Mouse (Mus musculus): ENCODE data around the gene Hexa. TPM values are rescaled to one million over a fixed set of nuclear protein-coding genes. Genes with fewer than 3 reads are reported as not detected.

Gene Hexa
- total RNA-seq (2022), result 10 to 100 TPM; 36.4 to 39.3 (median 39.1) TPM

DNA sequence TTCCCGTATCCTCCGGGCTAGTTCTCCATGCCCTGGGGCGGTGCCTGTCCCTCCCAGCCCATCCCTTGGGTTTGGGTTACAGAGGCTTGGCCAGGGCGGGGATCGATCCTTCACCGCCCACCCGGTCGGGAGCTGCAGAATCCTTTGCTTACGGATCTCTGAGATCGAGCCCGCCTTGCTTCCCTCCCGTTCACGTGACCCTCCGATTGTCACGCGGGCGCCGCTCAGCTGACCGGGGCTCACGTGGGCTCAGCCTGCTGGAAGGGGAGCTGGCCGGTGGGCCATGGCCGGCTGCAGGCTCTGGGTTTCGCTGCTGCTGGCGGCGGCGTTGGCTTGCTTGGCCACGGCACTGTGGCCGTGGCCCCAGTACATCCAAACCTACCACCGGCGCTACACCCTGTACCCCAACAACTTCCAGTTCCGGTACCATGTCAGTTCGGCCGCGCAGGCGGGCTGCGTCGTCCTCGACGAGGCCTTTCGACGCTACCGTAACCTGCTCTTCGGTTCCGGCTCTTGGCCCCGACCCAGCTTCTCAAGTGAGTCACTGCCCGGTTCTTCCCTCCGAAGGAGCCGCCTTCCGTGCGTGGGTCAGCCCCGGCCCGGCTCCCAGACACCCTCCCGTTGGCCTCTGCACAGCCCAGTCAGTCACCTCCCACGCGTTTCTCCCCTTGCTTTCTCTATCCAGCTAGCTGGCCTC, at the start of gene Hexa, which contains the start of gene Tmem202:
Hexa (plus strand) TSS at position 100 of the 697 bp plus-strand sequence.
Tmem202 (minus strand) TSS at position 407 of the 697 bp plus-strand sequence.
- DNase-seq (ENCODE audit: low spot score in 2 of 2), result peak; percentile 58 to 69

DNA sequence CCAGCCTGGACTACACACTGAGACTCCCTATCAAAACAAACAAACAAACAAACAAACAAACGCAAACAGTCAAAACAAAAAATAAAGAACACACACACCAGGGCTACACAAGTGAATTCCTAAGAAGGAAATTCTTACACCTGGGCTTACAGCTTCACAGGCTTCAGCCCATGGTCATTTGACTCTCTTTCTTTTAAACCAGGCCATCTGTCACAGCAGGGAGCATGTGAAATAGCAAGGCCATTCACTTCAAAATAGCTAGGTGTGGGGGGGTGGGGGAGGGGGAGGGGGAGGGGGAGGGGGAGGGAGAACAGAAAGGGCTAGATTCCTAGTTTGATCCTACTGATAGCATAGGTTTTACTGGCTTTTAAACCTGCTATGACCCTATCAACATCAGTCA, 31.2 kb upstream of the Hexa start:
- DNase-seq (ENCODE audit: low spot score in 2 of 2), result no peak

DNA sequence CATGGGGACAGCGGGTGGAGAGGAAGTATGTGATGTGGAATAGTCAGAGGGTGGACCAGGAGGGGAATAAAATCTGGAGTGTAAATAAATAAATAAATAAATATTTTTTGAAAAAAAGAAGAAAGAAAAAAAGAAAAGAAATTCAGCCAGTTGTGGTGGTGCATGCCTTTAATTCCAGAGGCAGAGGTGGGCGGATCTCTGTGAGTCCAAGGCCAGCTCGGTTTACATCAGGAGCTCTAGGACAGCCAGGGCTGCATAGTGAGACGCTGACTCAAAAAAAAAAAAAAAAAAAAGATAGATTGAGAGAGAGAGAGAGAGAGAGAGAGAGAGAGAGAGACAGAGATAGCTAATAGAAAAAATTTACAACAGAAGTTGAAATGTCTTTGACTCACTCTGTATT, 27.0 kb upstream of the Hexa start:
- DNase-seq (ENCODE audit: low spot score in 2 of 2), result no peak

DNA sequence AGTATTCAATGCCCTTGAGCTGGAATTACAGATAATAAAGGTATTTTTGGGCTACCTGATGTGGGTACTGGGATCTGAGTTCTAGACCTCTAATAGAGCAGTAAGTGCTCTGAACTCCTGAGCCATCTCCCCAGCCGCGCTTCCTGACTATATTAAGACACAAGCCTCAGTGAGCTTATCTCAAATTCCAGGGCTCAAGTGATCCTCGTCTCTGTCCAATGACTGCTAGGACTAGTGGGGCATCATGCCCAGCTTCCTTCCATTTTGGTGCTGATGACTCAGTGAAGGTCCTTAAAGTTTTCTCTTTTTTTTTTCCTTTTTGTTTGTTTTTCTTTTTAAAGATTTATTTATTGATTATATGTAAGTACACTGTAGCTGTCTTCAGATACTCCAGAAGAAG, 24.3 kb upstream of the Hexa start:
- no peak for DNase-seq (ENCODE audit: low spot score in 2 of 2)

DNA sequence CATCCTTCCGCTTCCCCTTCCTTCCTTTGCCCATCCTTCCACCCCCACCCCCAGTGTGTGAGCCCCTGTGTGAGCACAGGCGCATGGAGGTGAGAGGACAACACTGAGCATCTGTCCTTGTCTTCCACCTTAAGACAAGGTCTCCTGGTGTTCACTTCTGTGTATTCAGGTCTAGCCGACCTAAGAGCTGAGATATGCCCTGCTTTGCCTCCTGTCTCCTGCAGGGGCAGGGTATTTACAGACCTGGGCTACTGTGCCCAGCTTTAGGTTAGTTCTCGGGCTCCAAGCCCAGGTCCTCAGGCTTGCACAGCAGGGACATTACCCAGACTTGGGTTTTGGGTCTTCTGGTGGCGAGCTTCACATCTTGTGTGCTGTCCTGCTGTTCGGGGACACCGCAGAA, 22.2 kb upstream of the Hexa start:
- DNase-seq (ENCODE audit: low spot score in 2 of 2), result no peak

DNA sequence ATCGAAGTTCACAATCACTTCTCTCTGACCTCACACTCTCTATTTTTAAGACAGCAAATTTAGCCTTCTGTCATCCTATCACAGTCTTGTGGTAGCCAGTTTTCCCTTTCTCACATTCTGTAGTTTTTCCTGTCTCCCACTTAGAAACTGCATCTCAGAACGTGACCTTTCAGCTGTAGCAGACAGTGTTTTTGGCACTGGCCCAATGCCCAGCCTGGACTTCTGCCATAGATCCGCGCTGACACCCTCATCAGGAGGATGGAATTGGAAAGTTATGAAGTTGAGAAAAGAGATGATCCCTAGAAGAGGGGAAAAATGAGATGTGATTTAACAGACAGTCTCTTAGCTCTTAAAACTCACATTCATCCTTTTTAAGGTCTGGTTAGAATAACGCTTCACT, 20.4 kb upstream of the Hexa start:
- no peak for DNase-seq (ENCODE audit: low spot score in 2 of 2)

DNA sequence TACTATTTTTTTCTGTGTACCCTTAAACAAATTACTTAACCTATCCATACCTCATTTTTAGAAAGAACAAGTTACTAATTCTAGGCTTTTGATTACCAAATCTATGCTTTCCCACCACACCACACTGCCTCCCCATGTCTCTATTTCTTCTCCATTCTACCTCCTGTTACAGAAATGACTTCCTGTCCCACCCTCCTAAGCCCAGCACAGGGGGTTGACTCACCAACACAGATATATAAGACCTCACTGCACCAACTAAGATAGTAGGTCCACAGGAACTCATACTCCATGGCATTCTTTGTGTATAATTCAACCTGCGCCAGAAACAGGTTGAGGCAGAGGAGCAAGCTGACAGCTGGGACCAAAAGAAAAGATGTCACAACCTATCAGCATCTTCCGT, 19.9 kb upstream of the Hexa start:
- no peak for DNase-seq (ENCODE audit: low spot score in 2 of 2)

DNA sequence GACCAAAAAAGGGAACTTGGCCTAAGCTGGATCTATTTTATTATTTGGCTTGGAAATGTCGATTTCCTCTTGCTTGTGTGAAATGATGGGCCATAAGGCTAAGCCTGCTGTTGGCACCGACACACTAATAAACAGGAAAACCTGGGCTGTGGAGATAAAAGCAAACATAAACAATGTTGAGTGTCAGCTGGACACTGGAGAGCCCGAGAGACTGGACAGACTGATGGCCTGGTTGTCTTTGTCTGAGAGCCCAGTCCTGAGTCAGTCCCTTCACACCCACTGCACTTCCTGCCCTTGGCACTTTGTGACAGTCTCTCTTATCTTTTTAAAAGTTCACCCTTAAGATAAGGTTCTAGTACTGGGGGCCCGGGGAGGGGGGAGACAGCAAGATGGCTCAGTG, 16.4 kb upstream of the Hexa start:
- DNase-seq (ENCODE audit: low spot score in 2 of 2), result no peak

DNA sequence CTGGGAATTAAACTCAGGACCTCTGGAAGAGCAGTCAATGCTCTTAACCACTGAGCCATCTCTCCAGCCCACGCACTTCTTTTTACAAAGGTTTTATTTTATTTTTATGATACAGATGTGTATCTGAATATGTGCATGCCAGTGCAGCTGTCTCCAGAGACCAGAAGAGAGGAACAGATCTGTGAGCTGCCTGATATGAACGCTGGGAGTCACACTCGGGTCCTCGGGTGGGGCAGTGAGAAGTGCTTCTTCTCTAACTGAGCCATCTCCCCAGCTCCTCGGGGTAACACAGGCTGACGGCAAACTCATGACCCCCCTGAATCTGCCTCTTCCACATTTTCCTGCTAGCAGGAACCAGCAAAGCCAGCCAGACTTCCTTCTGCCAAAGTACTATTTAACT, 12.6 kb upstream of the Hexa start:
- no peak for DNase-seq (ENCODE audit: low spot score in 2 of 2)

DNA sequence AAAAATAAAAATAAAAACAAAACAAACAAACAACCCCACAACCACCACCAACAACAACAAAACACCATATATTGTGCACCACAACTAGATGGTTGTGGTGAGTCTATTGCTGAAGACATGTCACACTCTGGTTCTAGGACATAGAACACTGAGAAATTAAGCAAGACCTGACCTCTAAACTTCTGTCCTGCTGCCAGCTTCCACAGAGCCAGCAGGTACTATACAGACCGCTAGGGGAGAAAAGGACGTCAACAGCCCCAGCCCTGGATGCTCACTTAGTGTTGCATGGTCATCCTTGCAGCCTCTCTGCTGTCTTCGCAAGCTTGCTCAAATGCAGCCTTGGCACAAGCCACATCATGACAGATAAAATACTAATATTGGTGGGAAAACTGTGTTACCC, 11.8 kb upstream of the Hexa start:
- no peak for DNase-seq (ENCODE audit: low spot score in 2 of 2)

DNA sequence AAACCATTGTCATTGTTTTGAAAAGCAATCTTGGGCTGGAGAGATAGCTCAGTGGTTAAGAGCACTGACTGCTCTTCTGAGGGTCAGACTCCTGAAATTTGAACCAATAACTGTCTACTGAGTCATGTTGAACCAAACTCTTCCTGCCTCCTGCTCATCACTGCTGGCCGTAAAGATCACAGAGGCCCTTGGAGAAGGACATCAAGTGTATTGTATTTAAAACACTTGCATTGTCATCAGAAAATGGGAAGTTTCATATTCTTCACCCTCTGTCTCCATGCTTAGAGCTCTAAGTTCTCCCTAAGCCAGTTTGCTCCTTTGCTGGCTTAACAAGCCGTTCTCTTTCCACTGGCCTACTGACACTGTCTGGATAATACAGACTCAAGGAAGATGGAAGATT, 11.1 kb upstream of the Hexa start:
- no peak for DNase-seq (ENCODE audit: low spot score in 2 of 2)

DNA sequence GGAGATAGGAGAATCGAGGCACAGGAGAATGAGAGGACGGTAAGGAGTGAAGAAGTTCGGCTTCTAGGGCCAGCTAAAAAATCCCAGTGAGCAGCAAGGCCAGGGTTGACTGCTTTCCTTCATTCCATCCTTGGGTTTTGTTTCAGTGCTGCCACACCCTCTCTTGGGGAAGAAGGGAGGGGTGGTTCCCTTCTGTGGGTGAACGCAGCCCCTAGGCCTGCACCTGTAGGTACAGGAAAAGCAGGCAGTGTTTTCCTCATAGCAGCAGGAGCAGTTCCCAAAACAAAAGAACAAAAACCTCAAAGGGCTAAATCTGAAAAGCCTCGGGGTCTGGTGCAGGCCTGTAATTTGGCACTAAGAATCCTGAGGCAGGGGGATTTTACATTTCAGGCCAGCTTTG, 7.7 kb upstream of the Hexa start:
- no peak for DNase-seq (ENCODE audit: low spot score in 2 of 2)

DNA sequence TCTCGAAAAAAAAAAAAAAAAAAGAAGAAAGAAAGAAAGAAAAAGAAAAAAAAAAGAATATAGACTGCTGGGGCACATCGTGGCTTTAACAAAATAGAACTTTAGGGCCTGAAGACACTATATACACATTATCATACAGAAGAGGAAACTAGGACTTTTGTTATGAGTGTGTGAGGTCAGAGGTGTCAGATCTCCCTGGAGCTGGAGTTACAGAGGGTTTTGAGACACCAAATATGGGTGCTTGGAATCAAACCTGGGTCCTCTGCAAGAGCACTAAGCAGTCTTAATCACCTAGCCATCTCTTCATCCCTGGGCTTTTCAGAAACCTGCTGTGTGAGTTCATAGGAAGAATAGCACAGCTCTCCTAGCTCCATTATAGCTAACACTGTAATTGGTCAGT, 5.9 kb upstream of the Hexa start:
- DNase-seq (ENCODE audit: low spot score in 2 of 2), result no peak

DNA sequence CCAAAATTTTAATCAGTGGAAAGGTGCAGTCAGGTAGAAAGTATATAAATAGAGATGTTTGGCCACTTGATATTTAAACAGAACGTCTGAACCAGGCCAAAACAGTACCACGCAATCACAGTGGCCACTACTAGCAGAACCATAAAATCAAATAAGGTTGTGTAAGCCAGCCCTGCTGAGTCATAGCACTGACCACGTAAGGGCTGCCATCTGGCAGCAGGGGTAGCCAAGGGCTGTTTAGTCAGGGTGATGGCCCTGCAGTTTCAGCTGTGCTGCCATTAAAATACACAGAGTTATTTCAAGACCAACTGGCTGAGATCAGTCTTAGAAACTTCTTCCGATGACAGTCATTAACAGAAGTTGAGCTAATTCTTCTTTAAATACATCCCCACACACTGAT, 5.5 kb upstream of the Hexa start:
- peak; percentile 55 to 78 for DNase-seq (ENCODE audit: low spot score in 2 of 2)

DNA sequence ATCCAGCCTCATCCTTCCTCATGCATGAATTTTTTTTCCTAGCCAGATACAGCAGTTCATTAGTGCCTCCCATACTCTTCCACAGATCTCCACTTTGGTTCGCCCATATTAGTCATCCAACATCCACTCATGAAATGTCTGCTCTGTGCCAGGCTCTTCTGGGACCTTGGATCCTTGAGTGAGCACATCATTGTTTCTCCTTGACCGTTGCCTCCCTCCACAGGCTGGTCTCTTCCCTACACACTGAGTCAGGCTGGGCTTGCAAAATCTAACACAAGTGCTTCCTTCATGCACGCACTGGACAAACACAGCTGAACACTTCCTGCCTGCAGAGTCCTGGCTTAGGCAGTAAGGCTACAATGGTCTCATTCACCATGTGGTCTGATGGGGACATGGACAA, 1.7 kb upstream of the Hexa start:
- DNase-seq (ENCODE audit: low spot score in 2 of 2), result no peak

DNA sequence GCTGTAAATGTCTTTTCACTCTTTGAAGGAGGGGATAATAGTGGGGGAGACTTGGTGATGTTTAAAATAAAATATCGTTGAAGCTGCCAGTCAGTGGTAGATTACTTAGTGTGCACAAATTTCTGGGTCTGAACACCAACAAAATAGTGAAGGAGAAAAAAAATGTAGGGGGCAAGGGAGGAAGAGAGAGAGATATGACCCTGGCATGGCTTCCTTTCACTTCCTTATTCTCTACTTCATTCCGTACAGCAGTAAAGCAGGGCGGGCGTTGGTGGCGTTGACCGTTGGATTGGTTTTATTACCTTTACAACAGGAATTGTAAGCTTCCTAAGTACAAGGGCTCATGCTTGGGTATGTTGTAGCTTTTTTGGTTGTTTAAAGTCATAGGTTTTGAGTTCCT, 2.3 kb downstream of the Hexa start:
- DNase-seq (ENCODE audit: low spot score in 2 of 2), result no peak

DNA sequence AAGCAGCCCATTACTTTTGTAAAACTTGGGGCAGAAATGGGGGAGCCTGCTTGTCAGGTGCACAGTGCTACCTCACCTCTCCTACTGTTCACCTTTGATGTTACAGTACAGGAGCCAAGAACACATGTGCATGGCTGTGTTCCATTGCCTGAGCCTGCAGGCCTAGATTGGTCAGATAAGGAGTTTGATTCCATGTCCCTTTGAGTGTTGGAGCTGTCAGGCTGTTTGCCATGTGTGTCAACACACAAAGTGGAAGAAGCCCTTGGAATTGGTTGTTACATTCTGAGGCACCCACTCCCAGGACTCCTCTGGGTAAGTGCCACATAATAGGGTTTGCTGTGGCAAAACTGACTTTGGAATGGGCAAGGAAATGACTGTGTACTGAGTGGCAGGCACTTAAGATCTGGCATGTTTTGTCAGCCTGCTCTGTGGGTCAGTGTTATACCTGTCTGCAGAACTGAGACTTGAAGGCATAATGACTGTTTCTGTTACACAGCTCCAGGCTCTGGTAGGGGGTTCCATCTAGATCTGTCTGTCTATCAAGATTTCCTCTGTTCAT, 3.5 kb downstream of the Hexa start:
- DNase-seq (ENCODE audit: low spot score in 2 of 2), result no peak

DNA sequence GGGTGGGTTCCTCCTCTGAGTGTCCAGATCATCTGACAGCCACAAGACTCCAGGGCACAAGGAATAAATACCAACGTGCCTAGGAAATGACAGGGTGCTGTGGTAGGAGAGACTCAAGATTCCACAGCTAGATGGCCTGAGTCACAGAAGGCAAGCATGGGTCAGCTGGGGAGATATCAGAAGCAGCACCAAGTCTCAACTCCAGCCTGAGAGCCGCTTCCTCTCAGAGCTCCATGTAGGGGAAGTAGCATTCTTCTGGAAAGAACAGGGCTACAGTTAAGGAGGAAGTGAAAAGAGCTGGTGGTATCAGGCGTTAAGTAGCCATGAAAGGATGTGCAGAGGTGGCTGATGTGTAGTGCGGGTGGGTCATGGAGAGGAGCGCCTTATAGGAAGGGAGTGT, 5.4 kb downstream of the Hexa start:
- no peak for DNase-seq (ENCODE audit: low spot score in 2 of 2)

DNA sequence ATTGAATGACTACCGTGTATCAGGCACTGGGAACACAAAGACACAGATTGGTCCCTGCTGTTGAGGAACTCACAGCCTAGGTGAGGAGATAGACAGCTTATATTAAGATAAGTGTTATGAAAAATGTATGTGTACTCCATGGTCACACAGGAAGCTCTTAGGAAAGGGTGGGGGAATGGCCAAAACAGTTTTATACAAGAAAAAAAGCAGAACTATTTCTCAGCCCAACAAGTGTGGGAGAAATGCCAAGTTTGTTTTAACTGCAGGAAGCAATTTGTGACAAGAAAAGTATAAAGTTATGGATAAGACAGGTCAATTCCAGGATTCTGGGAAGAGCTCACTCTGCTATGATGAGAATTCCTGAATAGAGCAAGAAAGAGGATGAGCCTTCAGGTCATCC, 8.5 kb downstream of the Hexa start:
- DNase-seq (ENCODE audit: low spot score in 2 of 2), result no peak

DNA sequence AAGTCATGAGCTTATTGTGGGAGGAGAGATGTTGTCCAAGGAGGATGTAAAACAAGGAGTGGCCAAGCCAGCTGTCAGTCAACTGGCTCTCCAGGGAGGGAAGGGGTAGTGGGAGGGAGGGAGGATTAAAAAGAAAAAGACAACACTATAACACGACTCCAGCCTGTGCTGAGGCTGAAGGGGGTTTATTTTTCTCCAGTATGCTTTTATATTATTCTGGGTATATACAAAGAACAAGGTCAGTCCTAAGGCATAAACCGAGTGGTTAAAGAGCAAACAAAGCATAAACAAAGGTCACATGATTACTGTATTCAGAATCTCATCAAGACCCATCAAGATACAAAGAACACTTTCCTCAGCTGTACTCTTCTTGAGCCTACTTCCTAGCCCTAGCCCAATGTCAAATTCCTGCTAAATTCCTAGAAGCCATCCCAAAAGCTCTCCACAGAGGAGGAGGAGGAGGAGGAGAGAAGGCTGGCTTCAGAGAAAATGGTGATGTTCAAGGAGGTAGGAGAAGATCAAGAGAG, 9.7 kb downstream of the Hexa start:
- no peak for DNase-seq (ENCODE audit: low spot score in 2 of 2)

DNA sequence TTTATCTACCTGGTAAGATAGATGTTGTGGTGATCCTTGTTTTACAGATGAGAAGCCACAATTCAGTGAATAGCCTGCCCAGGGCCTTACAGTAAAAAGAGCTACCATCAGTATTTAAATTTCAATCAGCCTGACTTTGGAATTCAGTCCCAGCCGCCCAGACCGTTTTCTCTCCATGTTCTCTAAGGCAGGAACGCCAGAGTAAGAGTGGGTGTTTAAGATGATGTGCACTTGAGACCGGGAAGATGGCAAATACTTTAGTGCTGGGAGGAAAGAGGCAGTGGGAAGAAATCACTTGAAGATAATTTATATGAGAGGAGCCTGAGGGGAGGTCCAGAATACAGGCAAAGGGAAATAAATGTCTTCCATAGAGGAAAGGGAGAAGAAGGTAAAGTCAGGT, 10.7 kb downstream of the Hexa start:
- DNase-seq (ENCODE audit: low spot score in 2 of 2), result no peak

DNA sequence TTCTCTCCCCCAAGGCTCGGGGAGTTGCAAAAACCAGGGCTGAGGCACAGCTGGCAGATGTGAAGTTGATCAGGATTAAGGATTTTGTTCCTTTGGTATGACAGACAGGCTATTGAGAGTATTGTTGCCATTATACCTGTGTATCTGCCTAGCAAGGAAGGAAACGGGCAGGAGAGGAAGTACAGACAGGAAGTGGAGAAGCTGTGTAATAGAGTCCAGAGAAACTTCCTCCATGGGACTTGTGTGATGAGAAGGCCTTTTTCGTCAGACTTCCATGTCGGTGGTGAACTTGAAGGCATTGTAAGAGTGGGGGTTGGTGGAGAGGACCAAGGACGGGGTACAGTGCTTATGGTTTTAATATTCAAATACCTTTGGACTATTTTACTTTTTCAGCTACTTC, 11.7 kb downstream of the Hexa start:
- no peak for DNase-seq (ENCODE audit: low spot score in 2 of 2)

DNA sequence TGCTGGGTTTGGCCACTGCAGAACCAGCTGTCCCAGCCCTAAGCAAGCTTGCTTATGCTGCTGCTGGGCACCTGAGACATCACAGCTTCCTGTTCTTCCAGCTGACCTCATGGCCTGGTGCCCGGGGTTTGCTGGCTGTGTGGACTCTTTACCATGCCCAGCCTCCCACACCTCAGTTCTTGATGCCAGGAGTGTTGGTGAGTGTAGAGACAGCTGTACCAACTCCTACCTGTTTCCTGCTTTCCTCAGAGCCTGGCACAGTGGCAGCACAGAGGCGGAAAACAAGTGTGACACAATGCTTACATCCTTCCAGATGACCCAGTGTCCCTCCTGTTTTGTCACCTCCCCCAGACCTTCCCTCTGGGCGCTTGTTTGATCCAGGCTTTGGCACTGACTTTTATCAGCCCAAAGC, 12.3 kb downstream of the Hexa start:
- DNase-seq (ENCODE audit: low spot score in 2 of 2), result peak; percentile 25 to 65

Data from gastrocnemius, adult 8-10 months (tissue).